Mouse (Mus musculus) heart, embryonic 13.5 days (tissue): ENCODE results near the gene Slc9a9. TPM values are rescaled to one million over a fixed set of nuclear protein-coding genes. Genes with fewer than 3 reads are reported as not detected.

Source experiments
- ATAC-seq: fragments of 200-750 bp; cut with Nextera tagmentation; 2 replicates; pipeline ENCODE4 v1.8.0; 2017; ENCODE audit warnings: moderate TSS enrichment; ENCODE audit not compliant: insufficient number of reproducible peaks, low FRiP score, low TSS enrichment; ENCODE audit errors: extremely low read depth
- H3K27ac ChIP-seq: fragments of 300-500 bp; sonication (generic); replicated peaks from 2 replicates; pipeline ENCODE4 v1.5.1; 2015; ENCODE audit warnings: moderate library complexity, mild to moderate bottlenecking, inconsistent platforms
- H3K27me3 ChIP-seq: fragments of 300-500 bp; sonication (generic); replicated peaks from 2 replicates; pipeline ENCODE4 v1.6.1; 2015; ENCODE audit warnings: mild to moderate bottlenecking, inconsistent platforms
- H3K36me3 ChIP-seq: fragments of 300-500 bp; sonication (generic); 2 replicates; pipeline ENCODE4 v1.6.1; 2015; ENCODE audit warnings: mild to moderate bottlenecking, inconsistent platforms
- H3K4me1 ChIP-seq: fragments of 300-500 bp; sonication (generic); 2 replicates; pipeline ENCODE4 v1.6.1; 2015; ENCODE audit warnings: inconsistent platforms
- H3K4me2 ChIP-seq: fragments of 300-500 bp; sonication (generic); 2 replicates; pipeline ENCODE4 v1.6.1; 2015; ENCODE audit warnings: inconsistent platforms, mild to moderate bottlenecking, moderate library complexity
- H3K4me3 ChIP-seq: fragments of 300-500 bp; sonication (generic); 2 replicates; pipeline ENCODE4 v1.5.1; 2015; ENCODE audit warnings: moderate library complexity, mild to moderate bottlenecking, inconsistent platforms
- H3K9ac ChIP-seq: fragments of 300-500 bp; sonication (generic); 2 replicates; pipeline ENCODE4 v1.6.1; 2015; ENCODE audit warnings: inconsistent platforms, mild to moderate bottlenecking, moderate library complexity
- H3K9me3 ChIP-seq: fragments of 300-500 bp; sonication (generic); 2 replicates; pipeline ENCODE4 v1.6.1; 2016; ENCODE audit warnings: inconsistent platforms
- WGBS: fragments of 180-500 bp; shearing (Covaris S2); methylation state at CpG from one replicate; pipeline ENCODE4 v1.1.7; 2015; ENCODE audit warnings: mixed read lengths; 5-methylcytosine and 5-hydroxymethylcytosine counted together
- polyA plus RNA-seq: library from polyadenylated mRNA; unstranded; fragments of >200 nt; fragmentation: Nextera tagmentation; extraction: Ambion mirVana; gene quantifications from 2 replicates; pipeline ENCODE4 v1.2.1, GENCODE M21; 2015

Gene Slc9a9
- polyA plus RNA-seq, 1 experiment from 2014 or later: 3.7 TPM

GRCm38 (mm10) chr9:94768114-94768513, 98.4 kb downstream of the Slc9a9 start:
- Histone ChIP-seq H3K9me3 (no peaks in the 10 kb centered on the region), H3K9ac (no peak overlapping the region), H3K27me3 (no peaks in the 10 kb centered on the region), H3K4me1 (no peaks in the 10 kb centered on the region), H3K4me2 (no peak overlapping the region), H3K36me3 (no peaks in the 10 kb centered on the region), H3K4me3 (no peak overlapping the region), H3K27ac (no peak overlapping the region)
- 76% methylated on average over 6 of the region's 6 CpGs for WGBS
- no peak for ATAC-seq

DNA sequence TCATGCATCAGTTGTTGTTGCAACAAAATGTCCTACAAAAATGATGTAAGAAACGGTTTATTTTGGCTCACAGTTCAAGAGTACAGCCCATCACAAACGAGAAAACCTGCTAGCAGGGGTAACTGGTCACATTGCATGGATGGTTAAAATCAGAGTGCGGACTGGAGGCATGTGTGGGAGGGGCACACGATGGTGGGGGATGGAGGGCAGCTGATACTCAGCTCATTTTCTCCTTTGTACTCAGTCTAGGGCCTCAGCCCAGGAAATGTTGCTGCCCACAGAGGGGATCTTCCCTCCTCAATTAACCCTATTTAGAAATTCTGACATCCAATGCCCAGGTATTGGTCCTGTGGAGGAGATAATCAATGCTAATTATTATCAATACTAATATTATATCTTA, 98.8 kb downstream of the Slc9a9 start:
- no peak overlapping the region for H3K9ac ChIP-seq
- H3K4me2 ChIP-seq: no peak overlapping the region
- H3K9me3 ChIP-seq: no peaks in the 10 kb centered on the region
- no peak overlapping the region for H3K4me3 ChIP-seq
- H3K27me3 ChIP-seq: no peaks in the 10 kb centered on the region
- 75% methylated on average over 4 of the region's 4 CpGs for WGBS
- H3K4me1 ChIP-seq: peaks cover 3% of the 10 kb centered on the region; the same call in 1 of the 2 replicates
- H3K36me3 ChIP-seq: no peaks in the 10 kb centered on the region
- ATAC-seq: no peak
- no peak overlapping the region for H3K27ac ChIP-seq

- Histone ChIP-seq H3K9ac (no peak overlapping the region), H3K9me3 (no peaks in the 10 kb centered on the region), H3K4me2 (no peak overlapping the region), H3K27ac (no peak overlapping the region), H3K27me3 (no peaks in the 10 kb centered on the region), H3K4me3 (no peak overlapping the region), H3K4me1 (peaks cover 3% of the 10 kb centered on the region; the same call in 1 of the 2 replicates), H3K36me3 (no peaks in the 10 kb centered on the region)
- 53% methylated on average over 4 of the region's 4 CpGs for WGBS
- ATAC-seq: no peak
Measured at GRCm38 (mm10) chr9:94773357-94773756, 103.6 kb downstream of the Slc9a9 start.

DNA sequence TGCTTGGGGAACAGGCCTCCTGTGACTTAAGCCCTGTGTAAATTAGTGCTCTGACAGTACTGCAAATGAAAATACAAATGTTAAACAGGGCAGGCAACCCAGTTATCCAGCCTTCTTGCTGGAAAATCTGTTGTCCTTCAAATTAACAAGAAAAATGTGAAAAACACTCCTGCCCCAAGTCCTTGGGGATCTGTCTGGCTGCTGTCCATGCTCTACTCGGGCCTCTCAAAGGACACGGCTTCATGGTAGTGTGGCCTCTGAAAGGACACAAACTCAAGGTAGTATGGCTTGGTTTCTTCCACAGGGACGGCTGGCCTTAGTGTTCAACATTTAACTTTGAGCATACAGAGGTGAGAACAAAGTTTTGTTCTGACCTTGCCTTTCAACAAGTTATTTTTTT, 118.6 kb downstream of the Slc9a9 start:
- no peak for ATAC-seq
- no peaks in the 10 kb centered on the region for H3K27me3 ChIP-seq
- H3K36me3 ChIP-seq: no peaks in the 10 kb centered on the region
- no peaks in the 10 kb centered on the region for H3K9me3 ChIP-seq
- 66% methylated on average over 3 of the region's 3 CpGs for WGBS
- no peak overlapping the region for H3K9ac ChIP-seq
- no peaks in the 10 kb centered on the region for H3K4me1 ChIP-seq
- no peak overlapping the region for H3K27ac ChIP-seq
- H3K4me3 ChIP-seq: no peak overlapping the region
- no peak overlapping the region for H3K4me2 ChIP-seq

DNA sequence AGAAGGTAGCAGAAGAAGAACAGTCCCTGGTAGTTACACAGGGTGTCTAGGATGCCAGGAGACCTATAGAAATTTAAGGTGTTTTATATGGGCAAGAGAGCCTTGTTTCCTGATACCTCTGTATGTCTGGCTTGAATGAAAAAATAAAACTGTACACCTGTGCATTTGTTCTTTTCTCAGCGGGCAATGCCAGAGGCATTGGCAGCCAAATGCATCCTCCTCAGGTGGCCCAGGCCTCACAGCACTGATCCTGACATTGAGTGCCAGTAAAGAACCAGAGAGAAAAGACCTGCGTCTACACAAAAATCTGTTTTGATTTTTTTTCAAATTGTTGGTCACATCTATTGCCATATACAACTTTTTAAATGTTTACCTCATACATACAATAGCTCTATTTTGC, 121.3 kb downstream of the Slc9a9 start:
- H3K36me3 ChIP-seq: no peaks in the 10 kb centered on the region
- H3K4me3 ChIP-seq: no peak overlapping the region

DNA sequence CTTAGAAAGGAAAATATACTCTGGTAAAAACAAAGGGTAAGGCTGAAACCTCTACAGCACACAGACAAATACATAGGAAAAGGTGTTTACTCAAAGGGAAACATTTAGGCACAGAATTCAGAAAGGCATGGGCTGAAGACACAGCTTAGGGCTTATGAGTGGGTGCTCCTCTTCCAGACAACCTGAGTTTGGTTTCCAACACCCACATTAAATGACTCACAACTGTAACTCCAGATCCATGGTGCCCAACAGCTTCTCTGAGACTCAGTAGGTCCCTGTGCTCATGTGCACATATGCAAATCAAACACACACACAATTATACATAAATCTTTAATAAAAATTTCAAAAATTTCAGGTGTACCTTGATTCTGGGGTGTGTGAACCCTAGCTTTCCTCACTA, 133.4 kb downstream of the Slc9a9 start:
- Histone ChIP-seq H3K4me2 (no peak overlapping the region), H3K9ac (no peak overlapping the region), H3K4me1 (no peaks in the 10 kb centered on the region), H3K36me3 (no peaks in the 10 kb centered on the region), H3K27ac (no peak overlapping the region), H3K27me3 (no peaks in the 10 kb centered on the region), H3K9me3 (no peaks in the 10 kb centered on the region), H3K4me3 (no peak overlapping the region)
- no peak for ATAC-seq

More for the DNA sequence above, 121.3 kb downstream of the Slc9a9 start:
- Histone ChIP-seq H3K9ac (no peak overlapping the region), H3K27ac (no peak overlapping the region), H3K27me3 (no peaks in the 10 kb centered on the region), H3K4me2 (no peak overlapping the region), H3K4me1 (no peaks in the 10 kb centered on the region), H3K9me3 (no peaks in the 10 kb centered on the region)
- WGBS: 81% methylated on average over 2 of the region's 2 CpGs
- ATAC-seq: no peak

GRCm38 (mm10) chr9:94805506-94805905, 135.8 kb downstream of the Slc9a9 start:
- WGBS: 61% methylated on average over 8 of the region's 8 CpGs
- Histone ChIP-seq H3K36me3 (no peaks in the 10 kb centered on the region), H3K9ac (no peak overlapping the region), H3K4me1 (no peaks in the 10 kb centered on the region), H3K4me2 (no peak overlapping the region), H3K27me3 (no peaks in the 10 kb centered on the region), H3K9me3 (no peaks in the 10 kb centered on the region), H3K4me3 (no peak overlapping the region), H3K27ac (no peak overlapping the region)
- ATAC-seq: no peak

- Histone ChIP-seq H3K36me3 (no peaks in the 10 kb centered on the region), H3K27ac (no peak overlapping the region), H3K9ac (no peak overlapping the region), H3K4me2 (no peak overlapping the region), H3K4me1 (peaks cover 6% of the 10 kb centered on the region; the same call in 1 of the 2 replicates), H3K9me3 (no peaks in the 10 kb centered on the region), H3K4me3 (no peak overlapping the region), H3K27me3 (no peaks in the 10 kb centered on the region)
- no peak for ATAC-seq
- WGBS: 13% methylated on average over 5 of the region's 5 CpGs
Measured at GRCm38 (mm10) chr9:94815518-94815917, 145.8 kb downstream of the Slc9a9 start.

GRCm38 (mm10) chr9:94821268-94821667, 151.6 kb downstream of the Slc9a9 start:
- no peak overlapping the region for H3K4me3 ChIP-seq
- ATAC-seq: no peak
- 73% methylated on average over 1 of the region's 1 CpGs for WGBS
- no peaks in the 10 kb centered on the region for H3K9me3 ChIP-seq
- H3K9ac ChIP-seq: no peak overlapping the region
- no peaks in the 10 kb centered on the region for H3K36me3 ChIP-seq
- no peak overlapping the region for H3K4me2 ChIP-seq
- H3K27me3 ChIP-seq: no peaks in the 10 kb centered on the region
- no peaks in the 10 kb centered on the region for H3K4me1 ChIP-seq
- H3K27ac ChIP-seq: no peak overlapping the region

DNA sequence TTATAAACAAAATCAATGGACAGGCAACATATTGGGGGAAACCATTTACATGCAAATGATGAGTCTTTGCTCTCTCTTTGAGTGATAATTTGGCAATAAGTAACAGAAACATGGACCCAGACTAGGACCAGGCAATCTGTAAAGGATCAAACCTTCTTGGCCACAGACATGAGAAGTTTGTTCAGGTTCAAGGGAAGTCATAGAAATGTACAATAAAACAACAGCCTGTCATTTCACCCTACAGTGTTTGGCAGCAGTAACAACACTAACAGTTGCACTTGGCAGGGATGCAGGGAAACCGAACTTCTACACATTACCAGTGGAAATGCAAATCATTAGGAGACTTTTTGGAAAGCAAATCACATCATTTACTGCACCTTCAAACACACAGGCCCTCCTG, 164.1 kb downstream of the Slc9a9 start:
- H3K36me3 ChIP-seq: no peaks in the 10 kb centered on the region
- H3K9me3 ChIP-seq: no peaks in the 10 kb centered on the region
- H3K27ac ChIP-seq: no peak overlapping the region
- no peaks in the 10 kb centered on the region for H3K27me3 ChIP-seq
- no peak for ATAC-seq
- H3K4me1 ChIP-seq: no peaks in the 10 kb centered on the region
- no peak overlapping the region for H3K4me3 ChIP-seq
- no peak overlapping the region for H3K9ac ChIP-seq
- H3K4me2 ChIP-seq: no peak overlapping the region
- WGBS: 66% methylated on average over 1 of the region's 1 CpGs

DNA sequence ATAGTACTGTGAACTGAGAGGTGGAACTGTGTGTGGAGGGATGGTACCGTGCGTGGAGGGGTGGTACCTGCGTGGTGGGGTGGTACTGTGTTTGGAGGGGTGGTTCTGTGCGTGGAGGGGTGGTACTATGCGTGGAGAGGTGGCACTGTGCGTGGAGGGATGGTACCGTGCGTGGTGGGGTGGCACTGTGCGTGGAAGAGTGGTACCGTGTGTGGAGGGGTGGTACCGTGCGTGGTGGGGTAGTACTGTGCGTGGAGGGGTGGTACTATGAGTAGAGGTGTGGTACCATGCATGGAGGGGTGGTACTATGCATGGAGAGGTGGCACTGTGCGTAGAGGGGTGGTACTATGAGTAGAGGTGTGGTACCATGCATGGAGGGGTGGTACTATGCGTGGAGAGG, 167.7 kb downstream of the Slc9a9 start:
- Histone ChIP-seq H3K4me3 (no peak overlapping the region), H3K4me1 (no peaks in the 10 kb centered on the region), H3K4me2 (no peak overlapping the region), H3K27ac (no peak overlapping the region), H3K27me3 (no peaks in the 10 kb centered on the region), H3K36me3 (no peaks in the 10 kb centered on the region), H3K9me3 (no peaks in the 10 kb centered on the region), H3K9ac (no peak overlapping the region)
- 94% methylated on average over 15 of the region's 15 CpGs for WGBS
- no peak for ATAC-seq

DNA sequence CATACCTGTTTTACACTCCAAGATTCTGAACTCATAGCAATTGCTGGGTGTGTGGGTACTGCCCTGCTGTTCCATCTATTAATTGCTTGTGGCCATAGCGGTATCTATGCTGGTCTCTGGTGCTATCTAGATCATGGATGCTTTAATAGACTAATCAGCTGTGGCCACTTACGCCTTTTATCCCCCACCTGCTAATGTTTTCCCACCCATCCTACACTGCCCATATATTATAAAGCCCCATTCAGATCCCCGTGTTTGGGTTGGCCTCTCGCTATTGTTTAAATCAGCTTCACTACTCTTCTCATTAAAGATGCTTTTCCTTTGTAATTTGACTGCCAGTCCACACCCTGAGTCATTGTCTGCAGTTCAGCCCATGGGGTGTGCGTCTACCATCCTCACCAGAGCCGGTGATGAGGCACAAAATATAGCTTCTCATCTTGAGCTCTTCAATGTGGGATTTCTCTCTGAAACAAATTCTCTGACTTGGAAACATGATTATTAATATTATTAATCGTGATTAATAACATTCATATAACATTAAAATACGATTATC, 168.8 kb downstream of the Slc9a9 start:
- 75% methylated on average over 8 of the region's 8 CpGs for WGBS

More for the DNA sequence above, 168.8 kb downstream of the Slc9a9 start:
- Histone ChIP-seq H3K9ac (no peak overlapping the region), H3K27ac (no peak overlapping the region), H3K27me3 (no peaks in the 10 kb centered on the region), H3K9me3 (no peaks in the 10 kb centered on the region), H3K4me3 (no peak overlapping the region), H3K4me2 (no peak overlapping the region), H3K4me1 (no peaks in the 10 kb centered on the region), H3K36me3 (no peaks in the 10 kb centered on the region)
- no peak for ATAC-seq
